Comparison of ENCODE assay signal across 12 mouse cellular contexts in the genomic region with DNA sequence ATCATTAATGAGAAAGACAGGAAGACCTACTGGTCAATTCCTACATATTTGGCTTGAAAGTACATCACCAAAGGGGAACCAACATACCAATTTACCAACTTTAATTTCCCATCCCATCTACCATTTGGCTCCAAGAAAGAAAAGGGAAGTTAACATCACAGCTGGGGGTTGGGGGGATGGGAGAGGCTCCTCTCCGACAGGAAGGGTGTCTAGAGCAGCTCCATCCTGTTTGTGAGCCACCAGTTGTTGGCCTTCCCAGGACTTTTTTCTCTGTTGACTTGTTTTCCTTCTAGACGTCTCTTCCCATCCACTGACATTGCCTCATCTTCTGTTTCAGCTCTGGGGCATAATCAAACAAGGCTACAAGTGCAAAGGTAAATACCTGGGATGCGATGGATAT. TPM values are rescaled to one million over a fixed set of nuclear protein-coding genes. Genes with fewer than 3 reads are reported as not detected.
DNase-seq lines count a peak whose midpoint lies in the region; ATAC-seq and TF ChIP-seq lines count a peak whose summit lies in the region.
"Had no signal": no experiment of that assay in that cellular context is flagged by ENCODE, and none has a peak within 500 bp of the region (broad histone marks: within the 10 kb centered on the region; RNA-seq: fewer than 3 reads in every experiment).

No protein-coding gene starts in this region.

- H3K79me2 ChIP-seq in liver, adult 2 months (ENCODE audit: control insufficient read depth, insufficient read depth, low read length): no peaks in the 10 kb centered on the region

- no peaks in the 10 kb centered on the region for H3K27me3 ChIP-seq in liver, adult 2 months (ENCODE audit: control insufficient read depth, insufficient read depth, low read length)
- no peaks in the 10 kb centered on the region for H3K27me3 ChIP-seq in liver, postnatal 0 days (ENCODE audit: insufficient read depth, low read length)
- H3K27me3 ChIP-seq in kidney, postnatal 0 days (ENCODE audit: insufficient read depth, low read length): no peaks in the 10 kb centered on the region
- no peaks in the 10 kb centered on the region for H3K27me3 ChIP-seq in midbrain, embryonic 16.5 days (ENCODE audit: control insufficient read depth, insufficient read depth, low read depth, low read length)
- no peaks in the 10 kb centered on the region for H3K27me3 ChIP-seq in forebrain, embryonic 12.5 days
- H3K27me3 ChIP-seq: forebrain, embryonic 13.5 days; neural tube, embryonic 13.5 days; Patski had no signal

- intact Hi-C loops in gastrocnemius, postnatal 14 days (cut with DNase I; ENCODE audit: low total_unique reads): no loop called here

- TF ChIP-seq POLR2A in liver, adult 2 months (IDR thresholded peaks at IDR 0.05; ENCODE audit: extremely low read depth, insufficient read depth, low read length): no peak

- peaks cover 2% of the 10 kb centered on the region; the same call in 1 of the 2 replicates for H3K4me1 ChIP-seq in liver, adult 2 months (ENCODE audit: control insufficient read depth, insufficient read depth, low read length)
- H3K4me1 ChIP-seq in liver, postnatal 0 days (ENCODE audit: insufficient read depth): 0 out of 2 replicates have a peak, but pooled peaks cover 4% of the 10 kb centered on the region
- H3K4me1 ChIP-seq in kidney, postnatal 0 days (replicated peaks; ENCODE audit: insufficient read depth, low read length): 0 out of 2 replicates have a peak, but pooled peaks cover 3% of the 10 kb centered on the region
- H3K4me1 ChIP-seq in midbrain, embryonic 16.5 days (ENCODE audit: control insufficient read depth, insufficient read depth, low read length): peaks cover 5% of the 10 kb centered on the region; the same call in 1 of the 2 replicates
- H3K4me1 ChIP-seq in forebrain, embryonic 12.5 days: peaks cover 6% of the 10 kb centered on the region

- 0 out of 2 replicates have a peak overlapping the region, but pooled peaks have one; percentile 23 for H3K27ac ChIP-seq in liver, adult 2 months (replicated peaks; ENCODE audit: insufficient read depth, low read depth, low read length)
- no peak overlapping the region for H3K27ac ChIP-seq in liver, postnatal 0 days (ENCODE audit: low read depth)
- no peak overlapping the region for H3K27ac ChIP-seq in kidney, postnatal 0 days
- no peak overlapping the region for H3K27ac ChIP-seq in midbrain, embryonic 16.5 days (ENCODE audit: low read length)
- H3K27ac ChIP-seq in forebrain, embryonic 12.5 days: no peak overlapping the region
- H3K27ac ChIP-seq: forebrain, embryonic 13.5 days; midbrain, embryonic 10.5 days; neural tube, embryonic 13.5 days had no signal

- 51% methylated on average over 3 of the region's 3 CpGs for WGBS in liver, adult 2 months
- 46% methylated on average over 3 of the region's 3 CpGs for WGBS in liver, postnatal 0 days (ENCODE audit: insufficient replicate concordance)
- 62% methylated on average over 3 of the region's 3 CpGs for WGBS in kidney, postnatal 0 days
- WGBS in midbrain, embryonic 16.5 days: 81% methylated on average over 3 of the region's 3 CpGs
- 67% methylated on average over 3 of the region's 3 CpGs for WGBS in forebrain, embryonic 12.5 days

- TF ChIP-seq EP300 in liver, postnatal 0 days (IDR thresholded peaks at IDR 0.05; ENCODE audit: low read depth): no peak

- no peak for ATAC-seq in liver, postnatal 0 days
- ATAC-seq in kidney, postnatal 0 days (replicated peaks; ENCODE audit: low FRiP score, low read depth): no peak
- ATAC-seq in midbrain, embryonic 16.5 days: no peak
- no peak for ATAC-seq in forebrain, embryonic 12.5 days (ENCODE audit: low FRiP score)
- ATAC-seq: forebrain, embryonic 13.5 days; Patski had no signal

- no peaks in the 10 kb centered on the region for H3K9me3 ChIP-seq in liver, postnatal 0 days (ENCODE audit: low read length)
- no peaks in the 10 kb centered on the region for H3K9me3 ChIP-seq in kidney, postnatal 0 days (replicated peaks; ENCODE audit: low read length)
- H3K9me3 ChIP-seq in midbrain, embryonic 16.5 days (replicated peaks; ENCODE audit: control insufficient read depth, low read length, poor library complexity, severe bottlenecking): no peaks in the 10 kb centered on the region
- H3K9me3 ChIP-seq in forebrain, embryonic 12.5 days: no peaks in the 10 kb centered on the region
- H3K9me3 ChIP-seq: forebrain, embryonic 13.5 days; midbrain, embryonic 10.5 days; neural tube, embryonic 13.5 days had no signal

- H3K9ac ChIP-seq in liver, adult 2 months (ENCODE audit: low read depth, low read length): no peak overlapping the region
- no peak overlapping the region for H3K9ac ChIP-seq in liver, postnatal 0 days (replicated peaks)
- no peak overlapping the region for H3K9ac ChIP-seq in kidney, postnatal 0 days (ENCODE audit: low read depth, low read length)
- H3K9ac ChIP-seq in midbrain, embryonic 16.5 days (ENCODE audit: low read depth, low read length): no peak overlapping the region
- H3K9ac ChIP-seq in forebrain, embryonic 12.5 days: no peak overlapping the region
- H3K9ac ChIP-seq: forebrain, embryonic 13.5 days; neural tube, embryonic 13.5 days had no signal

- no peaks in the 10 kb centered on the region for H3K36me3 ChIP-seq in liver, adult 2 months (ENCODE audit: control insufficient read depth, insufficient read depth, low read length)
- H3K36me3 ChIP-seq in liver, postnatal 0 days (replicated peaks; ENCODE audit: insufficient read depth, low read length): no peaks in the 10 kb centered on the region
- H3K36me3 ChIP-seq in kidney, postnatal 0 days (ENCODE audit: insufficient read depth, low read length): no peaks in the 10 kb centered on the region
- H3K36me3 ChIP-seq in midbrain, embryonic 16.5 days (ENCODE audit: control insufficient read depth, insufficient read depth, low read length): no peaks in the 10 kb centered on the region
- H3K36me3 ChIP-seq in forebrain, embryonic 12.5 days (replicated peaks): no peaks in the 10 kb centered on the region
- H3K36me3 ChIP-seq: midbrain, embryonic 10.5 days; neural tube, embryonic 13.5 days had no signal

- no peak overlapping the region for H3K4me3 ChIP-seq in liver, adult 2 months (ENCODE audit: insufficient read depth, low read depth, low read length)
- H3K4me3 ChIP-seq in liver, postnatal 0 days (ENCODE audit: low read depth, low read length): no peak overlapping the region
- no peak overlapping the region for H3K4me3 ChIP-seq in kidney, postnatal 0 days (replicated peaks; ENCODE audit: low read depth, low read length)
- no peak overlapping the region for H3K4me3 ChIP-seq in midbrain, embryonic 16.5 days (ENCODE audit: low read depth, low read length)
- H3K4me3 ChIP-seq in forebrain, embryonic 12.5 days (replicated peaks): no peak overlapping the region
- H3K4me3 ChIP-seq: forebrain, embryonic 13.5 days; midbrain, embryonic 10.5 days; neural tube, embryonic 13.5 days had no signal

- TF ChIP-seq CTCF in liver, adult 2 months (IDR thresholded peaks at IDR 0.05; ENCODE audit: low read depth, low read length): no peak
- TF ChIP-seq CTCF in liver, postnatal 0 days (IDR thresholded peaks at IDR 0.05; ENCODE audit: low read depth): no peak
- TF ChIP-seq CTCF in kidney, postnatal 0 days (IDR thresholded peaks at IDR 0.05; ENCODE audit: low read depth): no peak

- DNase-seq in gastrocnemius, adult 18-20 months (ENCODE audit: low spot score): peak; percentile 16
- DNase-seq in gastrocnemius, postnatal 14 days: no peak
- DNase-seq in liver, adult 2 months (ENCODE audit: extremely low read depth, low read depth, low spot score): no peak
- no peak for DNase-seq in liver, postnatal 0 days
- DNase-seq in kidney, postnatal 0 days (ENCODE audit: low spot score): peak; percentile 32
- DNase-seq in skeletal muscle tissue, adult 2 months (ENCODE audit: low read depth, low spot score): peak; percentile 29

- no peak overlapping the region for H3K4me2 ChIP-seq in liver, postnatal 0 days (ENCODE audit: low read depth, low read length)
- H3K4me2 ChIP-seq in kidney, postnatal 0 days (ENCODE audit: low read length): no peak overlapping the region
- no peak overlapping the region for H3K4me2 ChIP-seq in midbrain, embryonic 16.5 days (ENCODE audit: low read length)
- no peak overlapping the region for H3K4me2 ChIP-seq in forebrain, embryonic 12.5 days
- H3K4me2 ChIP-seq: forebrain, embryonic 13.5 days; neural tube, embryonic 13.5 days had no signal

RNA-seq across cellular contexts. Expression of gene Fam98a, which starts 27.9 kb away (rescaled TPM):
- total RNA-seq in gastrocnemius, adult 18-20 months (2021): 10 to 100 TPM; 30.0 to 34.6 TPM
- 10 to 100 TPM; 28.0 to 39.4 TPM for total RNA-seq in gastrocnemius, postnatal 14 days (2021)
- total RNA-seq in liver, adult 2 months (2014; rRNA removed): 11.8 and 12.7 TPM in 2 replicates
- polyA plus RNA-seq in liver, adult 2 months (2012; rRNA removed): 6.1 and 7.6 TPM in 2 replicates
- polyA plus RNA-seq in liver, postnatal 0 days (2015; fragmentation: Nextera tagmentation; extraction: Ambion mirVana): 10.2 and 10.7 TPM in 2 replicates
- polyA plus RNA-seq in kidney, postnatal 0 days (2015; fragmentation: Nextera tagmentation; extraction: Ambion mirVana): 23.8 and 24.7 TPM in 2 replicates
- 24.4 and 26.6 TPM in 2 replicates for polyA plus RNA-seq in midbrain, embryonic 16.5 days (2015; fragmentation: Nextera tagmentation; extraction: Ambion mirVana)
- polyA plus RNA-seq in forebrain, embryonic 12.5 days (2016; fragmentation: Nextera tagmentation; extraction: Ambion mirVana): 29.0 and 35.7 TPM in 2 replicates

Comparison
In these comparisons a context has a peak if more than half of its experiments do, and no peak if none do; other contexts are left out.
1. DNase-seq: peak in gastrocnemius, adult 18-20 months (single experiment), kidney, postnatal 0 days (single experiment) and skeletal muscle tissue, adult 2 months (single experiment); none in gastrocnemius, postnatal 14 days (single experiment), liver, adult 2 months (single experiment) and liver, postnatal 0 days (single experiment).